Mouse (Mus musculus): Measurements from ENCODE around the gene Slc7a9.

DNA sequence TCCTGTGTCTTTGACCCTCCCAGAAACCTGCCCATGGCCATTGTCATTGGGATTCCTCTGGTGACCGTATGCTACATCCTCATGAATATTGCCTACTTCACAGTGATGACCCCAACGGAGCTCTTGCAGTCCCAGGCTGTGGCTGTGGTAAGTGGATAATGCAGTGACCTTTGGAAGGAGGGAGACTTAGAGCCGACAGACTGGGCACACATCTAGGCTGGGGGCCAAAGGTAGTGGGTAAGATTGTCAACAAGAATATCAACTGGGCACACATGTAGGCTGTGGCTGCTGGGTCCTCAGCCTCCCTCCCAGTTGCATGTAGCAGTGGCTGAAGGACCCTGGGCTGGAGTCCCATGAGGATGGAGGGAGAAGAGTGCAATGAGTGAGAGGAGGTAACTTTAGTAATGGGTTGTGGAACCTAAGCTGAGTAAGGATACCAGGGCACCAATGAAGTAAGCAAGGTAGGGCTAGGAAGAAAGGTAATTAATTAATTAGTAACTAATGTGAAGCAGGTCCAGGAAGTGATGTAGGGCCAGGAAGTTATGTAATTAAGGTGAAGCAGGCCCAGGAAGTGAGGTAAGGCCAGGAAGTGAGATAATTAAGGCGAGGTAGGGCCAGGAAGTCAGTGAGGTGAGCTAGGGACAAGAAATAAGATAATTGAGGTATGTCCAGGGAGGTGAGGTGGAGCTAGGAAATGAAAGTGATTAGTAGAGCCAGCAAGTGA, 7.7 kb downstream of the Slc7a9 start:
- TF ChIP-seq EP300 (IDR thresholded peaks at IDR 0.05; ENCODE audit: insufficient read depth, low read depth, low read length), result no peak
- no peak for TF ChIP-seq POLR2A (IDR thresholded peaks at IDR 0.05; ENCODE audit: insufficient read depth, low read length)
